Mouse (Mus musculus) NIH3T3 (cell line): Measurements from ENCODE around the gene Harbi1.
"Not testable (repeated sequence)": the region's sequence is repeated elsewhere in the genome, so short reads cannot be mapped to it uniquely, and the experiment has no call there.

Source experiments
- DNase-seq: peaks from one replicate; pipeline ENCODE4 v3.0.0-alpha.2; 2012; ENCODE audit warnings: low read depth

Gene Harbi1

DNA sequence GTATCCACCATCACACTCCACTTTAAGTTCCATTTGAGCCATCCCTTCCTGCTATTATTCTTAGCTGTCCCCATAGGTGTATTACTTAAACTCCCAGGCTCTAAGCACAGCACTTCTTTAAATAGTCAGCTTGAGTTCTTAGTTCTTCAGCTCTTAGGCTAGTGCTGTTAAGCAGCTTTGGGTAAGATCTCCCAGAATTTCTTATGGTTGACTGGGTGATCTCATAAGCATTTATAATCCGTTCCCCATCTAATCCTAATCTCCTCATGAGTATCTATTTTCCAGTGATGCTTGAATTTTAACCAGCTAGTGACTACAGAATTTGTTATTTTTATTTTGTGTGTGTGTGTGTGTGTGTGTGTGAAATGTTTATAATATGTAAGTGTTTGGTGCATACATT is 4.3 kb downstream of the Harbi1 start:
- no peak for DNase-seq

DNA sequence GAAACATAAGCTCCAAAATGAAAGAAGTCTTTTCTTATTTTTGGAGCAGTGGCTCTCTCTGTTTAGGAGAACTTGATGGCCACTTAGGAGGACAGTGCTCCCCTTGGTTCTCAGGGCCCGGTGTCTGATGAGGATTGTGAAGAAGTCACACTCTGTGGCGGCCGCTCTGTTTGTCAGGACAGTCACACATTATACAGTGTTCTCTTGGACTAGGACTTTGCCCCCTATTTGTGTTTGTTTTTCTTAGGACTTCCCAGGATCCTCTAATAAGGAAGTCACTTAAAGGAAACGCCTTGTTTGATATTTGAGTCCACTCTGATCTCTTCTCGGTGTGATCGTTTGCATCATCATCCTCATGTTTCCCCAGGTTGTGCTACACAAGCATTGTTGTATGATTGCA is 7.6 kb downstream of the Harbi1 start:
- DNase-seq, result no peak

- no peak for DNase-seq
Measured at GRCm38 (mm10) chr2:91723382-91723781, 12.7 kb downstream of the Harbi1 start.

GRCm38 (mm10) chr2:91723951-91724350 is 13.3 kb downstream of the Harbi1 start:
- DNase-seq, result no peak

DNA sequence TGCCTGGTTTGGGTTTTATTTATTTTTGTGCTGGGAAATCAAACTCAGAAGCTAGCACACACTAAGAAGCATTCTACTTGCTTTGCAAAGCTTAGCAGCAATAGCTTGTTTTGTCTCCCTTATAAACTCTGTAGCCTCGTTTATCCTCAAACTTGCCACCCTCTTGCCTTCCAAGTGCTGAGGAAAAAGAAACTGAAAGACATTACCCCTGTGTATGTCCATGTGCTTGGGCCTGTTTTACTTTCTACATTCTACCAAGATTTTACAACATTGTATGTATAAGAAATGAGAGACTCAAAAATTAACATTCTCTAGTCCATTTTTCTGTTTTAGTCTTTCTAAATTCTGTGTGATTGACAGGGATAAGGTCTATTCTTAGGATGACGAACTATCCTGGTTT is 14.1 kb downstream of the Harbi1 start:
- DNase-seq, result no peak

DNA sequence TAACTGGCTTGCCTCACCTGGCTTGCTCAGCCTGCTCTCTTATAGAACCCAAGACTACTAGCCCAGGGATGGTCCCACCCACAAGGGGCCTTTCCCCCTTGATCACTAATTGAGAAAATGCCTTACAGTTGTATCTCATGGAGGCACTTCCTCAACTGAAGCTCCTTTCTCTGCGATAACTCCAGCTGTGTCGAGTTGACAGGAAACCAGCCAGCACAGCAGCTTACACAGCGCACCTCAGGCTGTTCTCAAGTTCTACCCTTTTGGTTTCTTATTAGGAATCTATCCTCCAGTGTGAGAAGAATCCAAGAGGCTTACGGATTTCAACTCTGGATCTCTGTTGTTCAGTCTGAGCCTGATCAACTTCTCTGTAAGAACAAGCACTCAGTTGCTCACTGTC is 14.8 kb downstream of the Harbi1 start:
- not testable (repeated sequence) for DNase-seq

- no peak for DNase-seq
Measured at GRCm38 (mm10) chr2:91727011-91727410, 16.4 kb downstream of the Harbi1 start.

GRCm38 (mm10) chr2:91729571-91729970 is 18.9 kb downstream of the Harbi1 start:
- no peak for DNase-seq

DNA sequence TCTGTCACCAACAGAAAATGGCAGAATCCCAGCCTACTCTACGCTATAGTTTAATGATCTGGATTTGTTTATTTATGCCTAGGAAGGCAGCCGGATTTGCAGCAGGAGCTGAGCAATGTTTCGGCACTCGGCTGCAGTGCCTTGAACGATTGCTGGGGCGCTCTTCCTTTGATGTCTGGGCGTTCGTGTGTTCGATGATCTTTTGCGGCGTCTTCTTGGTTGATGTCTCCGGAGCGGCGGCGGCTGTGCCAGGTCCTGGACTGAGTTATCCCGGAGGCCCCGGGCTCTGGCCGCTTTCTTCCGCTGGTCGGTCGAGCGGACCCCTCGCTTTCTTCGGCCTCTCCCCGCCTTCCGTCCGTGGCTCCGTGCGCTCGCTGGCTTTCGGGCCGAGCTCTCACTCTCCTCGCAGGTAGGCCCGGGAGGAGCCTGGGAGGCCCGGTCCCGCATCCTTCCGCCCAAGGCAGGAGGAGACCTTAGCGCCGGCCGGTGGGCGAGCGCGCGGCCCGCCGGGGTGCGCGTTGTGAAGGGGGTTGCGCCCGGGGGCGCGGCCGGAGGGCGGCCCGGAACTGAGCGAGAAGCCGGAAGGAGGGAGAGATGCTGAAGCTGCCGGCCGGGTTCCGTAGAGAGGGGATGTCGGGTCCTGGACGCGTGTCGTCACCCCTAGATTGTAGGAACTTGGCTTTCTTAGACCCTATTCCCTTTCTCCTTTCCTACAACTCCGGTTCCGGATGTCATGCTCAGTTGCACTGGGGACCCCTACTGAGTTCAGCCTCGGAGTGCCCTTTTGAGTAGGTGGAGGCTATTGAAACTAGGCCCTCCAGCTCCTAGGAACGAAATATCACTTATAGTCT is 19.5 kb downstream of the Harbi1 start, which contains the start of gene Ambra1:
Ambra1 (plus strand) TSS at position 164 of the 851 bp plus-strand sequence.
- peak; percentile 95 for DNase-seq

DNA sequence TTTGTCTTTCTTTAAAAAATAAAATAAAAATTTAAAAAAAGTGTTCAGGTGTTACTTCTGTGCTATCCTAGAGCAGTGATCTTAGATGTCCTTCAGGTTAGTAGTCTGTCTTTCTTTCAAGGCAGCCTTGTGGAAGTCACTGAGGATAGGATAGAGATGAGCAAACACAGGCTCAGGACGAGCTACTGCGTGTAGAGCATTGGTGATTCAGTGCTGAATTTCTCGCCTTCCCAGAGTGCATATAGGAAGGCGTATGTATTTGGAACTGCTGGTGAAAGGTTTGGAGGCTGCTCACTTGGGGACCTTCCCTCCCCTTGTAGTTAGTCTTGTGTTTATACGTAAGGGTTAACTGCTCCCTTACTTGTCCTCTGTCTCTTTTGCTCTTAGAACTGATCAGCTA is 24.6 kb downstream of the Harbi1 start:
- no peak for DNase-seq

- no peak for DNase-seq
Measured at GRCm38 (mm10) chr2:91739586-91739985, 28.9 kb downstream of the Harbi1 start.

DNA sequence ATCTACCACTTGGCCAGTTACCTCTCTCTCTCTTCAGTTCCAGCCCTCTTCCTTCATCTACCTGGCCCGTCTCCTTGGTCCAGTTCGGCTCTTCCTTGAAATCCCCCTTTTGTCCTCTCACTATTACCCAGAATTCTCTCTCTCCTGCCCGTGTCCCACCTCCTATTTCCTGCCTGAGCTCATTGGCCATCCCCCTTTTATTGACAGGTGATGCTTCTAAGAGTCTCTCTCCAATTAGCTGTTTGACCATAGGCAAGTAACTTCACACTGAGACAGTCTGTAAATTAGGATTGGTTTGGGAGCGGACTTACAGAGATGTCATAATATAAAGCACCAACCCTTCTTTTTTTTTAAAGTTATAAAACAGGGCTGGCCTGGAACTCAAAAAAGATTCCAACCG is 34.0 kb downstream of the Harbi1 start:
- DNase-seq, result no peak

GRCm38 (mm10) chr2:91749811-91750261 is 39.2 kb downstream of the Harbi1 start:
- DNase-seq, result no peak
